Mouse (Mus musculus) megakaryocyte, embryonic 14.5 days (primary cell): ENCODE data around the gene 6030468B19Rik.

Experiments used
- FLI1 ChIP-seq: IDR thresholded peaks from 2 replicates; pipeline ENCODE4 v1.6.1; 2012; ENCODE audit warnings: low read length, inconsistent platforms, mixed read lengths
- GATA1 ChIP-seq: IDR thresholded peaks from 3 replicates; pipeline ENCODE4 v1.6.1; 2012; ENCODE audit warnings: mixed read lengths, low read length, inconsistent platforms, borderline replicate concordance

DNA sequence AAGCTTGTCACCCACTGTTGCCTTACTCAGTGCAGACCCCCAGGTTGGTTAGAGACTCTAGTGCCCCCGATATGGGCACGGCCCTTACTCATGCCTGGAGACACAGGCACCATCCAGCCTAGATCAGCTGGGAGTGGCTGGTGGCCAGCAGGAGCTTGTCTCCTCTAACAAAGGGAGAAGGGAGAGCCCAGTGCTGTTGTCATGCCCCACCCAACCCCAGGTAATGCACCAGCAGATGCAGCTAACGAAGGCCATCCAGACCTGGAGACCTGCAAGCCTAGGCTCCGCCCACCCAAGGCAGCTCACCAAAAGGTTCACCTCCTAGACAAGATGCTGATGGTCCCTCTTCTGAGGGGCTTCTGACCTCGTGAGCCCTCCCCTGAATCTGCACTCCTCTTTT is 32.1 kb upstream of the 6030468B19Rik start:
- TF ChIP-seq FLI1, result no peak
- no peak for TF ChIP-seq GATA1
